Mouse (Mus musculus) c-Kit-positive CD71-negative TER-119-negative erythroid progenitor cells, embryonic 14.5 days (primary cell): ENCODE results near the gene Atad5.
"Not testable (repeated sequence)": the region's sequence is repeated elsewhere in the genome, so short reads cannot be mapped to it uniquely, and the experiment has no call there.

Experiments
- DNase-seq: peaks from one replicate; pipeline ENCODE4 v3.0.0-alpha.2; 2013; ENCODE audit warnings: low read depth

The Atad5 gene

GRCm38 (mm10) chr11:80088917-80089816 is at the start of gene Atad5:
Gene Atad5 (plus strand): TSS chr11:80089400.
- DNase-seq: peak; percentile 78

- DNase-seq: peak; percentile 43
These were observed 46.4 kb upstream of the Atad5 start for GRCm38 (mm10) chr11:80042615-80043418.

- no peak for DNase-seq
These were observed 45.8 kb upstream of the Atad5 start for GRCm38 (mm10) chr11:80043419-80043817.

- no peak for DNase-seq
These were observed 42.3 kb upstream of the Atad5 start for GRCm38 (mm10) chr11:80046856-80047255.

GRCm38 (mm10) chr11:80050088-80050487 is 39.1 kb upstream of the Atad5 start:
- no peak for DNase-seq

- no peak for DNase-seq
These were observed 36.7 kb upstream of the Atad5 start for GRCm38 (mm10) chr11:80052456-80052855.

- no peak for DNase-seq
These were observed 36.0 kb upstream of the Atad5 start for GRCm38 (mm10) chr11:80053171-80053570.

GRCm38 (mm10) chr11:80054659-80055058 is 34.5 kb upstream of the Atad5 start:
- DNase-seq: no peak

- DNase-seq: no peak
These were observed 33.1 kb upstream of the Atad5 start for GRCm38 (mm10) chr11:80056141-80056540.

GRCm38 (mm10) chr11:80062159-80062558 is 27.0 kb upstream of the Atad5 start:
- no peak for DNase-seq

GRCm38 (mm10) chr11:80066373-80066772 is 22.8 kb upstream of the Atad5 start:
- DNase-seq: not testable (repeated sequence)

- no peak for DNase-seq
These were observed 21.6 kb upstream of the Atad5 start for GRCm38 (mm10) chr11:80067558-80067957.

GRCm38 (mm10) chr11:80069815-80070214 is 19.4 kb upstream of the Atad5 start:
- no peak for DNase-seq

- no peak for DNase-seq
These were observed 18.2 kb upstream of the Atad5 start for GRCm38 (mm10) chr11:80071039-80071438.

GRCm38 (mm10) chr11:80072365-80072764 is 16.8 kb upstream of the Atad5 start:
- no peak for DNase-seq

- DNase-seq: no peak
These were observed 13.5 kb upstream of the Atad5 start for GRCm38 (mm10) chr11:80075608-80076277.

- no peak for DNase-seq
These were observed 11.2 kb upstream of the Atad5 start for GRCm38 (mm10) chr11:80077784-80078545.

GRCm38 (mm10) chr11:80078831-80079230 is 10.4 kb upstream of the Atad5 start:
- no peak for DNase-seq

GRCm38 (mm10) chr11:80079751-80080150 is 9.4 kb upstream of the Atad5 start:
- no peak for DNase-seq

GRCm38 (mm10) chr11:80080381-80080825 is 8.8 kb upstream of the Atad5 start:
- DNase-seq: no peak
